Mouse (Mus musculus): ENCODE data around the gene Sema5b.

DNA sequence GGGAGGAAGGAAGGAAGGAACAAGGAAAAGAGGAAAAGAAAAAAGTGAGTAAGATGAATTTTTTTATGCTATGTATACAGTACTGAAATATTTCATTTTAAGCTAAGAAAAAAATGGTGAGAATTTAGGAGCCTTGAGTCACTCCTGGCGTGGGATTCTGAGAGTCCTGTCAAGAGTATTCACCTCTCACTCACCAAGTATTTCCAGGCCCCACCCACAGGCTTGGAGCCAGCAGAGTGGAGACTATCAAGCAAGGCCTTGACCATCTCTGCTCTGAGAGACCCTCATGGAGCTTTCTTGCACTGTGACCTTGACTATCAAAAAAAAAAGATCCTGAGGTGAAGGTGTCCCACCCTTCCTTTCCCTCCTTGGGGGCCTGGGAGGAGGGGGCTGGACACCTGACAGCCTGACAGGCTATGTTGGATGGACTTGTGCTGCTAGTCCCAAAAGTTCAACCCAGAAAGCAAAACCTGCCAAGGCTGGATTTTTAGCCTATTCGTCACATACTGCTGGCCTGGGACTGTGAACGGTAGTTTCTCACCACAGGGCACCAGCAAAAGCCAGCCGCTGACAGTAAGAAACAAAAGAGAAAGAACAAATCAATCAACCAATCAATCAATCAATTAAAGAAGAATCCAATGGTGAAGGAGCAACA lies 39.7 kb upstream of the Sema5b start:
- TF ChIP-seq CTCF (IDR thresholded peaks at IDR 0.05; ENCODE audit: low read depth, low read length): no peak
- TF ChIP-seq POLR2A (IDR thresholded peaks at IDR 0.05; ENCODE audit: extremely low read depth, insufficient read depth, low read length): no peak
